Mouse (Mus musculus) cerebellum, adult 2 months (tissue): ENCODE results near the gene Crat. TPM values are rescaled to one million over a fixed set of nuclear protein-coding genes. Genes with fewer than 3 reads are reported as not detected.

Experiments
- DNase-seq, 2 experiments: peaks; one replicate each; pipeline ENCODE4 v3.0.0; 2021
- H3K27ac ChIP-seq: fragments of 200-500 bp; 2 replicates; pipeline ENCODE4 v1.5.1; 2012; ENCODE audit warnings: low read length, control low read depth, inconsistent platforms; ENCODE audit not compliant: insufficient read depth
- H3K27me3 ChIP-seq: fragments of 200-500 bp; 2 replicates; pipeline ENCODE4 v1.6.1; 2012; ENCODE audit warnings: inconsistent platforms, mild to moderate bottlenecking, low read length, moderate library complexity; ENCODE audit not compliant: control insufficient read depth, insufficient read depth
- H3K4me1 ChIP-seq: fragments of 200-500 bp; 2 replicates; pipeline ENCODE4 v1.6.1; 2011; ENCODE audit warnings: low read length; ENCODE audit not compliant: control insufficient read depth, insufficient read depth
- H3K4me3 ChIP-seq: fragments of 200-500 bp; replicated peaks from 2 replicates; pipeline ENCODE3; 2011; ENCODE audit warnings: mild to moderate bottlenecking, low read depth, low read length, control low read depth; ENCODE audit not compliant: insufficient read depth
- CTCF ChIP-seq: fragments of 200-500 bp; IDR thresholded peaks from 2 replicates; pipeline ENCODE4 v1.5.1; 2011; ENCODE audit warnings: low read depth, mild to moderate bottlenecking, control low read depth, low read length, moderate library complexity, borderline replicate concordance; ENCODE audit not compliant: insufficient read depth
- POLR2A ChIP-seq: fragments of 200-500 bp; IDR thresholded peaks from 2 replicates; pipeline ENCODE4 v1.6.1; 2011; ENCODE audit warnings: low read length, control low read depth, borderline replicate concordance; ENCODE audit not compliant: insufficient read depth
- WGBS: fragments of 180-500 bp; shearing (Covaris S2); methylation state at CpG from one replicate; pipeline ENCODE4 v1.1.7; 2018; 5-methylcytosine and 5-hydroxymethylcytosine counted together
- polyA plus RNA-seq: library from polyadenylated mRNA; depleted of rRNA; stranded (reverse); fragments of >200 nt; gene quantifications from 2 replicates; pipeline ENCODE4 v1.2.3, GENCODE M21; 2012

The Crat gene
- polyA plus RNA-seq, 1 experiment: 50.9 TPM

- H3K4me1 ChIP-seq: peaks cover 59% of the 10 kb centered on the region
- TF ChIP-seq CTCF (no peak), POLR2A (0 out of 2 replicates have a peak, but pooled peaks have one; percentile 8)
- DNase-seq: peak; percentile 83 to 90
- H3K27ac ChIP-seq: peak overlapping the region; percentile 78
- WGBS: 7% methylated on average over 20 of the region's 20 CpGs
- no peak overlapping the region for H3K4me3 ChIP-seq
- H3K27me3 ChIP-seq: no peaks in the 10 kb centered on the region
Observed at GRCm38 (mm10) chr2:30399191-30400171, 16.1 kb downstream of the Crat start.

DNA sequence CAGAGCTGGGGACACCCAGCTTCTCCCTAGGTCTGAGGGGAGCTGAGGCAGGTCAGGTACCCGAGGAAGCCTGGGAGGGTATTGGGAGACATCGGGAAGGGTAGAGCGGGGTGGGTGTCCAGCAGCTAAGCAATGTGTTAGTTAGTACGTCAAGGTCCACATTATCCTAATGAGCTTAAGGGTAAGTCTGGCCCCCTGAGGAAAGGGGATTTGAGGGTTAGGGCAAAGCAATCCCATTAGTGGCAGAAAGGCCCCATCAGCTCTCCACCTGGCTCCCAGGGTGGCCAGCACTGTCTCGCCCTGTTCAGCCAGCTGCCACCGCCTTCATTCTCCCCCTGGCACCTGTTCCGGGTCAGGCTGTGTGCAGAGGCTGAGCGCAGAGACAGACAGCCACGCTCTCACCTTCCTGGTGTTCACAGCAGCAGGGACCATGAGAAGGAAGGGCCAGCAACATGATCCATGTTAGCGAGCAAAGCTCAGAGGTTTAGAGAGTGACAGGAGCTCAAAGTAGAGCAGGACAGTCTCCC lies 17.6 kb downstream of the Crat start:
- no peak overlapping the region for H3K4me3 ChIP-seq
- 76% methylated on average over 10 of the region's 10 CpGs for WGBS
- peak overlapping the region; percentile 35; the same call in 1 of the 2 replicates for H3K27ac ChIP-seq
- H3K4me1 ChIP-seq: peaks cover 61% of the 10 kb centered on the region
- no peaks in the 10 kb centered on the region for H3K27me3 ChIP-seq
- no peak for DNase-seq
- TF ChIP-seq POLR2A (no peak), CTCF (no peak)

DNA sequence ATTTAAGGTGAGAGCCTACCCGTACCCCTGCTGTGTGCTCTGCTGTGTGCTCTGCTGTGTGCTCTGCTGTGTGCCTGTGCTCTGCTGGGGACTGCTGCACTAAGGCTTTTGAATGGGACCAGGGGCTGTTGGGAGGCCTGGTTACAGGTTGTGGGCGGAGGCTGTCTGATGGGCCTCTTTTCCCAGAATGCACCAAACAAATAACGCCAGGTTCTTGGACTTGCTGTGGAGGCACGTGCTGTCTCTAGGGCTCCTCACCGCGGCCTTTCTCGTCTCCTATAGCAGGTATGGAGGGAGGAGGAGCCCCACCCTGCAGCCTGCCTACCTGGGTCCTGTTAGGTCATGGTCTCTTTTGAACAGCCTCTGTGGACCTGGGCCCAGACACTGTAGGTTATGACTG lies 19.4 kb downstream of the Crat start:
- no peak for DNase-seq
- Histone ChIP-seq H3K27ac (no peak overlapping the region), H3K4me1 (peaks cover 43% of the 10 kb centered on the region), H3K4me3 (no peak overlapping the region), H3K27me3 (no peaks in the 10 kb centered on the region)
- 92% methylated on average over 7 of the region's 7 CpGs for WGBS
- TF ChIP-seq CTCF: no peak
- TF ChIP-seq POLR2A: no peak

DNA sequence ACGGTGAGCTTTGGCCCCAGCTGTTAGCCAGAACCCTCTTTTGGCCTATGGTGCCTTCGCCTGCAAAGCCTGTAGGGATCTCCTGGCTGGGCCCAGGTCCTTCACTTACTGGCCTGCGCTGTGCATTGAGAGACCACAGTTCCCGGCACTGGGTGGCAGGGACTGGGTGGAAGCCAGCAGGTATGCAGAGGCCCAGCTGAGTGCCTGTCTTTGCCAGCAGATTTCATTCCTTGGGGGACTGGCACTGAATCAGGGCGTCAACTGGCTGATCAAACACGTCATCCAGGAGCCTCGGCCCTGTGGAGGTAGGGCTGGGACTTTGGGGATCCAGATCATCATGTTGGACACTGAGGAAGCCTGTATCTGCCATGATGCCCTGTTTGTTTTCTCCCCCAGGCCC lies 19.9 kb downstream of the Crat start:
- WGBS: 72% methylated on average over 7 of the region's 7 CpGs
- DNase-seq: no peak
- TF ChIP-seq POLR2A (no peak), CTCF (no peak)
- Histone ChIP-seq H3K4me3 (no peak overlapping the region), H3K27me3 (no peaks in the 10 kb centered on the region), H3K4me1 (peaks cover 38% of the 10 kb centered on the region), H3K27ac (no peak overlapping the region)

GRCm38 (mm10) chr2:30393370-30393656 lies 22.3 kb downstream of the Crat start:
- DNase-seq: no peak
- no peak for TF ChIP-seq POLR2A
- TF ChIP-seq CTCF: no peak
- WGBS: 39% methylated on average over 1 of the region's 1 CpGs
- H3K4me1 ChIP-seq: peaks cover 13% of the 10 kb centered on the region
- peak overlapping the region; percentile 3; the same call in 1 of the 2 replicates for H3K27ac ChIP-seq
- H3K27me3 ChIP-seq: no peaks in the 10 kb centered on the region
- H3K4me3 ChIP-seq: peak overlapping the region; percentile 67

- Histone ChIP-seq H3K4me3 (peak overlapping the region; percentile 67), H3K27ac (peak overlapping the region; percentile 45), H3K4me1 (peaks cover 10% of the 10 kb centered on the region), H3K27me3 (no peaks in the 10 kb centered on the region)
- peak in 1 of 2 experiments; percentile 54 for DNase-seq
- peak; percentile 9; the same call in 1 of the 2 replicates for TF ChIP-seq POLR2A
- TF ChIP-seq CTCF: no peak
- WGBS: 1% methylated on average over 54 of the region's 54 CpGs
Observed at GRCm38 (mm10) chr2:30392577-30393369, 22.8 kb downstream of the Crat start.

- Histone ChIP-seq H3K27me3 (no peaks in the 10 kb centered on the region), H3K4me3 (peak within 1 kb of the TSS; percentile 67), H3K4me1 (peaks cover 10% of the 10 kb centered on the region), H3K27ac (peak within 1 kb of the TSS; percentile 45)
- TF ChIP-seq POLR2A (peak; percentile 83; the same call in 1 of the 2 replicates), CTCF (no peak)
- DNase-seq: peak; percentile 97 to 99
- under 1% methylated on average over 40 of the region's 40 CpGs for WGBS
Observed at GRCm38 (mm10) chr2:30392114-30392576, 23.5 kb downstream of the Crat start, which contains the start of gene Dolpp1. Dolpp1 (plus strand) TSS chr2:30392254.
